Mouse (Mus musculus) lung, postnatal 4 days (tissue): Measurements from ENCODE around the gene Tsnaxip1.

Experiments used
- DNase-seq, 2 experiments: peaks; one replicate each; pipeline ENCODE4 v3.0.0; 2021

Tsnaxip1 gene

GRCm38 (mm10) chr8:105874301-105874700, 46.8 kb downstream of the Tsnaxip1 start:
- DNase-seq, result no peak

- DNase-seq, result peak; percentile 89 to 94
Observed at GRCm38 (mm10) chr8:105880754-105881520, 53.4 kb downstream of the Tsnaxip1 start, which contains the start of gene Edc4. Gene Edc4 (plus strand): TSS chr8:105880881.

- DNase-seq, result no peak
Observed at GRCm38 (mm10) chr8:105889756-105890465, 62.4 kb downstream of the Tsnaxip1 start.

GRCm38 (mm10) chr8:105890870-105891269, 63.3 kb downstream of the Tsnaxip1 start:
- DNase-seq, result no peak

GRCm38 (mm10) chr8:105892432-105892831, 64.9 kb downstream of the Tsnaxip1 start:
- peak in 1 of 2 experiments; percentile 13 for DNase-seq

GRCm38 (mm10) chr8:105893339-105893738, 65.8 kb downstream of the Tsnaxip1 start, which contains the start of gene Nrn1l:
Gene Nrn1l (plus strand): TSS chr8:105893567.
- DNase-seq, result peak; percentile 84 to 89
